Mouse (Mus musculus) brain, embryonic 14.5 days (tissue): ENCODE data around the gene Metrn.

Experiments
- CTCF ChIP-seq: fragments of 200-500 bp; IDR thresholded peaks from 2 replicates; pipeline ENCODE4 v1.5.1; 2012; ENCODE audit warnings: inconsistent platforms, mild to moderate bottlenecking, moderate library complexity, borderline replicate concordance; ENCODE audit not compliant: insufficient read depth, insufficient read length; ENCODE audit errors: extremely low read depth
- POLR2A ChIP-seq: fragments of 200-500 bp; IDR thresholded peaks from 2 replicates; pipeline ENCODE4 v1.6.1; 2012; ENCODE audit warnings: mild to moderate bottlenecking, inconsistent platforms, borderline replicate concordance; ENCODE audit not compliant: poor library complexity, insufficient read depth, insufficient read length, severe bottlenecking; ENCODE audit errors: extremely low read depth

GRCm38 (mm10) chr17:25840519-25840918, 43.6 kb upstream of the Metrn start:
- TF ChIP-seq CTCF (no peak), POLR2A (no peak)
